Mouse (Mus musculus) neural tube, embryonic 12.5 days (tissue): ENCODE data around the gene Rpap2. TPM values are rescaled to one million over a fixed set of nuclear protein-coding genes. Genes with fewer than 3 reads are reported as not detected.

ENCODE experiments used
- ATAC-seq: fragments of 200-750 bp; cut with Nextera tagmentation; 2 replicates; pipeline ENCODE4 v1.8.0; 2017; ENCODE audit warnings: low read depth, mild to moderate bottlenecking, moderate TSS enrichment, moderate library complexity; ENCODE audit not compliant: low FRiP score
- H3K27ac ChIP-seq: fragments of 300-500 bp; sonication (generic); 2 replicates; pipeline ENCODE4 v1.5.1; 2016
- H3K27me3 ChIP-seq: fragments of 300-500 bp; sonication (generic); replicated peaks from 2 replicates; pipeline ENCODE4 v1.6.1; 2016; ENCODE audit warnings: mild to moderate bottlenecking
- H3K36me3 ChIP-seq: fragments of 300-500 bp; sonication (generic); 2 replicates; pipeline ENCODE4 v1.6.1; 2016; ENCODE audit warnings: mild to moderate bottlenecking
- H3K4me1 ChIP-seq: fragments of 300-500 bp; sonication (generic); 2 replicates; pipeline ENCODE4 v1.6.1; 2016
- H3K4me2 ChIP-seq: fragments of 300-500 bp; sonication (generic); replicated peaks from 2 replicates; pipeline ENCODE4 v1.6.1; 2016; ENCODE audit warnings: mild to moderate bottlenecking
- H3K4me3 ChIP-seq: fragments of 300-500 bp; sonication (generic); 2 replicates; pipeline ENCODE4 v1.5.1; 2016
- H3K9ac ChIP-seq: fragments of 300-500 bp; sonication (generic); 2 replicates; pipeline ENCODE4 v1.6.1; 2016; ENCODE audit warnings: mild to moderate bottlenecking
- H3K9me3 ChIP-seq: fragments of 300-500 bp; sonication (generic); 2 replicates; pipeline ENCODE4 v1.6.1; 2016; ENCODE audit warnings: mild to moderate bottlenecking
- WGBS: fragments of 180-500 bp; shearing (Covaris S2); methylation state at CpG from one replicate; pipeline ENCODE4 v1.1.7; 2016; 5-methylcytosine and 5-hydroxymethylcytosine counted together
- polyA plus RNA-seq: library from polyadenylated mRNA; unstranded; fragments of >200 nt; fragmentation: Nextera tagmentation; extraction: Ambion mirVana; gene quantifications from 2 replicates; pipeline ENCODE4 v1.2.1, GENCODE M21; 2016

The Rpap2 gene
- polyA plus RNA-seq, 1 experiment from 2014 or later, result 19.7 TPM

- 89% methylated on average over 2 of the region's 2 CpGs for WGBS
- Histone ChIP-seq H3K36me3 (0 out of 2 replicates have a peak, but pooled peaks cover 3% of the 10 kb centered on the region), H3K9ac (no peak overlapping the region), H3K4me1 (no peaks in the 10 kb centered on the region), H3K4me2 (no peak overlapping the region), H3K9me3 (no peaks in the 10 kb centered on the region), H3K27ac (no peak overlapping the region), H3K4me3 (no peak overlapping the region), H3K27me3 (no peaks in the 10 kb centered on the region)
- no peak for ATAC-seq
These were observed 47.4 kb downstream of the Rpap2 start for GRCm38 (mm10) chr5:107644595-107644994.

GRCm38 (mm10) chr5:107645935-107646334 lies 48.8 kb downstream of the Rpap2 start:
- no peak for ATAC-seq
- Histone ChIP-seq H3K4me3 (no peak overlapping the region), H3K4me1 (no peaks in the 10 kb centered on the region), H3K9ac (no peak overlapping the region), H3K27me3 (no peaks in the 10 kb centered on the region), H3K36me3 (0 out of 2 replicates have a peak, but pooled peaks cover 3% of the 10 kb centered on the region), H3K9me3 (no peaks in the 10 kb centered on the region), H3K27ac (no peak overlapping the region), H3K4me2 (no peak overlapping the region)
- WGBS, result 92% methylated on average over 2 of the region's 2 CpGs

- no peak for ATAC-seq
- H3K4me1 ChIP-seq, result no peaks in the 10 kb centered on the region
- H3K36me3 ChIP-seq, result no peaks in the 10 kb centered on the region
- H3K27me3 ChIP-seq, result no peaks in the 10 kb centered on the region
- no peak overlapping the region for H3K9ac ChIP-seq
- WGBS, result 64% methylated on average over 4 of the region's 4 CpGs
- H3K4me2 ChIP-seq, result no peak overlapping the region
- H3K27ac ChIP-seq, result no peak overlapping the region
- H3K4me3 ChIP-seq, result no peak overlapping the region
- H3K9me3 ChIP-seq, result no peaks in the 10 kb centered on the region
These were observed 50.4 kb downstream of the Rpap2 start for GRCm38 (mm10) chr5:107647580-107647979.

- Histone ChIP-seq H3K36me3 (no peaks in the 10 kb centered on the region), H3K4me1 (no peaks in the 10 kb centered on the region), H3K4me2 (no peak overlapping the region), H3K9ac (no peak overlapping the region), H3K27ac (no peak overlapping the region), H3K27me3 (no peaks in the 10 kb centered on the region), H3K4me3 (no peak overlapping the region), H3K9me3 (no peaks in the 10 kb centered on the region)
- ATAC-seq, result no peak
- WGBS, result 67% methylated on average over 5 of the region's 5 CpGs
These were observed 51.5 kb downstream of the Rpap2 start for GRCm38 (mm10) chr5:107648552-107649125.

- Histone ChIP-seq H3K27ac (no peak overlapping the region), H3K4me2 (no peak overlapping the region), H3K4me3 (no peak overlapping the region), H3K9me3 (no peaks in the 10 kb centered on the region), H3K9ac (no peak overlapping the region), H3K27me3 (no peaks in the 10 kb centered on the region), H3K36me3 (no peaks in the 10 kb centered on the region), H3K4me1 (no peaks in the 10 kb centered on the region)
- WGBS, result 94% methylated on average over 2 of the region's 2 CpGs
- ATAC-seq, result no peak
These were observed 52.5 kb downstream of the Rpap2 start for GRCm38 (mm10) chr5:107649680-107650079.

GRCm38 (mm10) chr5:107650427-107650826 lies 53.3 kb downstream of the Rpap2 start:
- Histone ChIP-seq H3K36me3 (no peaks in the 10 kb centered on the region), H3K27me3 (no peaks in the 10 kb centered on the region), H3K27ac (no peak overlapping the region), H3K4me3 (no peak overlapping the region), H3K9ac (no peak overlapping the region), H3K4me1 (no peaks in the 10 kb centered on the region), H3K9me3 (no peaks in the 10 kb centered on the region), H3K4me2 (no peak overlapping the region)
- ATAC-seq, result no peak
- WGBS, result 100% methylated on average over 1 of the region's 1 CpGs

GRCm38 (mm10) chr5:107652055-107652660 lies 55.0 kb downstream of the Rpap2 start:
- no peak overlapping the region for H3K4me2 ChIP-seq
- H3K9me3 ChIP-seq, result no peaks in the 10 kb centered on the region
- H3K4me1 ChIP-seq, result no peaks in the 10 kb centered on the region
- H3K9ac ChIP-seq, result no peak overlapping the region
- WGBS, result 88% methylated on average over 4 of the region's 4 CpGs
- 0 out of 2 replicates have a peak, but pooled peaks cover 3% of the 10 kb centered on the region for H3K36me3 ChIP-seq
- H3K27ac ChIP-seq, result no peak overlapping the region
- H3K4me3 ChIP-seq, result no peak overlapping the region
- no peak for ATAC-seq
- no peaks in the 10 kb centered on the region for H3K27me3 ChIP-seq

GRCm38 (mm10) chr5:107678392-107678791 lies 81.2 kb downstream of the Rpap2 start:
- Histone ChIP-seq H3K27me3 (no peaks in the 10 kb centered on the region), H3K27ac (no peak overlapping the region), H3K4me3 (no peak overlapping the region), H3K36me3 (no peaks in the 10 kb centered on the region), H3K9me3 (no peaks in the 10 kb centered on the region), H3K4me2 (no peak overlapping the region), H3K9ac (no peak overlapping the region), H3K4me1 (no peaks in the 10 kb centered on the region)
- ATAC-seq, result no peak
- WGBS, result 80% methylated on average over 5 of the region's 5 CpGs

GRCm38 (mm10) chr5:107681300-107681699 lies 84.1 kb downstream of the Rpap2 start:
- Histone ChIP-seq H3K27me3 (no peaks in the 10 kb centered on the region), H3K4me1 (no peaks in the 10 kb centered on the region), H3K9ac (no peak overlapping the region), H3K9me3 (no peaks in the 10 kb centered on the region), H3K4me3 (no peak overlapping the region), H3K4me2 (no peak overlapping the region), H3K36me3 (no peaks in the 10 kb centered on the region), H3K27ac (no peak overlapping the region)
- ATAC-seq, result no peak
- 86% methylated on average over 5 of the region's 5 CpGs for WGBS

- Histone ChIP-seq H3K4me3 (no peak overlapping the region), H3K4me1 (peaks cover 5% of the 10 kb centered on the region; the same call in 1 of the 2 replicates), H3K27me3 (0 out of 2 replicates have a peak, but pooled peaks cover 2% of the 10 kb centered on the region), H3K9me3 (no peaks in the 10 kb centered on the region), H3K4me2 (no peak overlapping the region), H3K27ac (no peak overlapping the region), H3K9ac (no peak overlapping the region), H3K36me3 (no peaks in the 10 kb centered on the region)
- WGBS, result 82% methylated on average over 2 of the region's 2 CpGs
- ATAC-seq, result no peak
These were observed 87.2 kb downstream of the Rpap2 start for GRCm38 (mm10) chr5:107684380-107684779.

- H3K4me3 ChIP-seq, result no peak overlapping the region
- H3K9ac ChIP-seq, result no peak overlapping the region
- H3K4me1 ChIP-seq, result peaks cover 5% of the 10 kb centered on the region; the same call in 1 of the 2 replicates
- no peaks in the 10 kb centered on the region for H3K36me3 ChIP-seq
- H3K4me2 ChIP-seq, result no peak overlapping the region
- WGBS, result 95% methylated on average over 5 of the region's 5 CpGs
- no peaks in the 10 kb centered on the region for H3K9me3 ChIP-seq
- ATAC-seq, result no peak
- H3K27me3 ChIP-seq, result 0 out of 2 replicates have a peak, but pooled peaks cover 3% of the 10 kb centered on the region
- H3K27ac ChIP-seq, result no peak overlapping the region
These were observed 90.0 kb downstream of the Rpap2 start for GRCm38 (mm10) chr5:107687161-107687560.

- peak; percentile 95 for ATAC-seq
- WGBS, result 17% methylated on average over 46 of the region's 46 CpGs
- no peaks in the 10 kb centered on the region for H3K9me3 ChIP-seq
- peak overlapping the region; percentile 59 for H3K4me2 ChIP-seq
- H3K27me3 ChIP-seq, result 0 out of 2 replicates have a peak, but pooled peaks cover 3% of the 10 kb centered on the region
- peak overlapping the region; percentile 33 for H3K4me3 ChIP-seq
- H3K36me3 ChIP-seq, result no peaks in the 10 kb centered on the region
- peak overlapping the region; percentile 44; the same call in 1 of the 2 replicates for H3K9ac ChIP-seq
- peaks cover 5% of the 10 kb centered on the region; the same call in 1 of the 2 replicates for H3K4me1 ChIP-seq
- H3K27ac ChIP-seq, result no peak overlapping the region
These were observed 90.7 kb downstream of the Rpap2 start for GRCm38 (mm10) chr5:107687592-107688498.
